Mouse (Mus musculus) G1E (cell line): ENCODE data around the gene Ehbp1. TPM values are rescaled to one million over a fixed set of nuclear protein-coding genes. Genes with fewer than 3 reads are reported as not detected.

ENCODE experiments used
- ATAC-seq: 2 replicates; pipeline ENCODE4 v1.8.0; 2016; ENCODE audit warnings: mild to moderate bottlenecking; ENCODE audit not compliant: insufficient number of reproducible peaks, poor library complexity, low FRiP score, severe bottlenecking; ENCODE audit errors: extremely low read depth
- DNase-seq: peaks from one replicate; pipeline ENCODE4 v3.0.0; 2012; ENCODE audit warnings: low spot score
- H3K27me3 ChIP-seq: 2 replicates; pipeline ENCODE4 v1.6.1; 2012; ENCODE audit warnings: mild to moderate bottlenecking, low read length, inconsistent platforms; ENCODE audit not compliant: insufficient read depth
- H3K36me3 ChIP-seq: replicated peaks from 2 replicates; pipeline ENCODE3; 2012; ENCODE audit warnings: mild to moderate bottlenecking, inconsistent platforms
- H3K4me1 ChIP-seq: 2 replicates; pipeline ENCODE4 v1.6.1; 2012; ENCODE audit warnings: low read depth, low read length, inconsistent platforms, mixed read lengths; ENCODE audit not compliant: insufficient read depth
- H3K4me3 ChIP-seq: 2 replicates; pipeline ENCODE4 v1.5.1; 2012; ENCODE audit warnings: low read depth, mild to moderate bottlenecking, inconsistent platforms, low read length, moderate library complexity, mixed read lengths
- H3K9me3 ChIP-seq: replicated peaks from 2 replicates; pipeline ENCODE4 v1.6.1; 2012; ENCODE audit warnings: inconsistent platforms
- CTCF ChIP-seq: IDR thresholded peaks from 2 replicates; pipeline ENCODE4 v1.5.1; 2012; ENCODE audit warnings: low read depth, low read length, inconsistent platforms, mixed read lengths
- GATA1 ChIP-seq: IDR thresholded peaks from 2 replicates; pipeline ENCODE4 v1.6.1; 2012; ENCODE audit warnings: borderline replicate concordance, low read length, inconsistent platforms, mixed read lengths
- GATA2 ChIP-seq: IDR thresholded peaks from 2 replicates; pipeline ENCODE4 v1.6.1; 2012; ENCODE audit warnings: low read depth, low read length, inconsistent platforms, borderline replicate concordance
- POLR2AphosphoS5 ChIP-seq: IDR thresholded peaks from 2 replicates; pipeline ENCODE4 v1.6.1; 2012; ENCODE audit warnings: low read depth, low read length, inconsistent platforms; ENCODE audit not compliant: insufficient replicate concordance
- TAL1 ChIP-seq: conservative IDR thresholded peaks from 2 replicates; pipeline ENCODE4 v1.6.1; 2012; ENCODE audit warnings: low read depth, low read length, inconsistent platforms, mixed read lengths
- polyA plus RNA-seq: library from polyadenylated mRNA; stranded (reverse); fragments of >175 nt; gene quantifications from 2 replicates; pipeline ENCODE4 v1.2.3, GENCODE M21; 2012
- total RNA-seq, 2 experiments: library from RNA; stranded (forward) in 1 of 2; stranded (reverse) in 1 of 2; fragments of 200-1000 nt in 1 of 2; fragments of >200 nt in 1 of 2; fragmentation: Nextera tagmentation in 1 of 2; gene quantifications; 2 replicates each; pipeline ENCODE4 v1.2.3; 2014 to 2017

Ehbp1 gene
- total and polyA plus RNA-seq, 3 experiments = 0.30 to 13.5 (median 3.8) TPM

DNA sequence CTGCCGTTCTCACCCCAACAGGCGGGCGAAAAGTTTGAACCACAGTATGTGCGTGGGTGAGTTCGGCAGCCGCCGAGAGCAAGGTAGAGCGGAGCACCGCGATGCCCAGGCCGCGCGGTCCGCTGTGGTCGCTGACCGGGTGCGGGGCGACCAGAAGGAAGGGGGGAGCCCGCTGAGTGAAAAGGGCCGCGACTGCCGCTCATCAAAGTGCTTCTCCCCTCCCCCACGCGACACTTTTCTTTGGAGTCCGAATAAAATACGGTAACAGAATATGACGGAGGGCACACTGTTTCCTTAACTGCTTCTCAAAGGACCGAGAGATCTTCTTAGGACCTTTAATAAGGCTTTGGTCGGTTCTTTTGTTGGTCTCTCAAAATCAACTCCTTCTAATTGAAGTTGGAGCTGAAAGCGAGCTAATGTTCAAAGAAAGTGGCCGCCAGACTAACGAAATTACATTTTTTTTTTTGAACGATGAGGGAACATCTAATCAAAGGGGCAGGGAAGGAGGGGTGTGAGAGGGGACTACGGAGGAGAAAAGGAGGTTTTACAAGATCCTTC is 339.2 kb downstream of the Ehbp1 start, which contains the start of gene Otx1:
Gene Otx1, minus strand, starts transcription at position 115 of the 558 bp plus-strand sequence.
- H3K4me3 ChIP-seq = peak within 1 kb of the TSS; percentile 67
- no peak for TF ChIP-seq GATA1
- H3K36me3 ChIP-seq = no peaks in the 10 kb centered on the region
- peaks cover 86% of the 10 kb centered on the region for H3K27me3 ChIP-seq
- DNase-seq = no peak
- peaks cover 39% of the 10 kb centered on the region for H3K4me1 ChIP-seq
- ATAC-seq = no peak
- H3K9me3 ChIP-seq = 0 out of 2 replicates have a peak, but pooled peaks cover 4% of the 10 kb centered on the region

DNA sequence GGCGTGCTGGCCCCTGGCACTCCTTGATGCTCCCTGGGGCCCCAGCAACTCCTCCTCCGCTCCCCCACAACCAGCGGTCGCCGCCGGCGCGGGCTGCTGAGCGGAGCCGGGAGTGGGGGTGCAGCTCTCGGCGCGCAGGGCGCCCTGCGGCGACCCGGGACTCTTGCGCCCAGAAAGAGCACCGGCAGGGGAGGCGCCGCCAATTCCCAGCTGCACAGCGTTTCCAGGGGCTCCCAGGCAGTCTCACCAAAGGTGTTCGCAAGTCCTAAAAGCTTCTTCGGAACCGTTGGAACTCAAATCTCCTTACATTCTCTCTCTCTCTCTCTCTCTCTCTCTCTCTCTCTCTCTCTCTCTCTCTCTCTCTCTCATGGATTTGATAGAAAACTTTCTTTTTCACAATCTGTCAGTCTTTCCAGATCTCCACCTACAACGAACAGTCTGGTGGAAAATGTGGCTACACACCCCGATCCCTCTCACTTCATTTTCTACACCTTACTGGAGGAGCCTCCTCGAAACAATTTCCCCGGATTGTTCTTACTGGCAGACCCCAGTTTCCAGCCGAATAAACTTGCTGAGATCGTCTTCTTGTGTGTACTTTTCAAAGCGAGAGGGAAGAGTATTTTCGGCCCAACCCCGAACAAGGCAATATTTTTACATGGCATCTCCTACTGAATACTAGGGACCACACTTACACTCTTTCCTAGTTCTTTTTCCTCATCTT is 339.9 kb downstream of the Ehbp1 start:
- H3K4me3 ChIP-seq = peak overlapping the region; percentile 67
- TF ChIP-seq GATA2 (no peak), GATA1 (no peak), TAL1 (no peak), CTCF (no peak), POLR2AphosphoS5 (no peak)
- DNase-seq = no peak
- 0 out of 2 replicates have a peak, but pooled peaks cover 4% of the 10 kb centered on the region for H3K9me3 ChIP-seq
- H3K4me1 ChIP-seq = peaks cover 33% of the 10 kb centered on the region
- H3K36me3 ChIP-seq = no peaks in the 10 kb centered on the region
- ATAC-seq = no peak
- H3K27me3 ChIP-seq = peaks cover 90% of the 10 kb centered on the region

DNA sequence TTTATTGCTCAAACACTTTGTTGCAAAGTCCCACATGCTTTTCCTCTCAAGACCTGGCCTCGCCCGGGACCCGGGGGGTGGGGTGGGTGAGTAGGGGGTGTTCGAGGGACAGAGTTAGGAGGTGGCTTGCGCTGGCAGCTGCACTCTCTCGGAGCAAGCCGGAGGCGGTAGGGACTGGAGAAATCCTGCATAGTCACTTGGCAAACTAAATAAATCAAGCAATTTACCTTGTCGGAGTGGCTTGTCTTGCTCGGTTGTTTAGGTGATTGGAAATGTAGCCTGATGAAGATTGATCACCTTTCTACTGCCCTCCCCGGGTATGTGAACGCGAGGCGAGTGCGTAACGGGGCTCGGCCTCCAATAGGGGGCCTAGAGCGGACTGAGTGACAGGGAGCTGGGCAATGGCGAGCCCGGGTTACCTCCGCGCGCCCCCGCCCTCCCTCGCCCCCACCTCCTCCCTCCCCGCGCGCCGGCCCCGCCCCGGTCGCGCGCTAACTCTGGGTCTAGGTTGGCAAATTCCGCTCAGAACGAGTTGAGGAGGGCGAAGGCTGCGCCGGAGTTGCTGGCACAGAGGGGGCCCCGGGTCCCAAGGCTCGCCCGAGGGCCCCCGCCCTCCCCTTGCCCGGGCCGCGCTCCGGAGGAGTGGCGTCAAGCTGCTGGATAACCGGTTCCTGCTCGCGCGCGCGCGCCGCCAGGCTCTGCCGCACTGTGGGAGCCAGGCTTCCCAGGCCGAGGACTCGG is 340.6 kb downstream of the Ehbp1 start:
- no peak for TF ChIP-seq GATA2
- no peak for TF ChIP-seq CTCF
- TF ChIP-seq TAL1 = no peak
- TF ChIP-seq GATA1 = no peak
- TF ChIP-seq POLR2AphosphoS5 = no peak
- DNase-seq = no peak
- Histone ChIP-seq H3K27me3 (peaks cover 90% of the 10 kb centered on the region), H3K9me3 (0 out of 2 replicates have a peak, but pooled peaks cover 4% of the 10 kb centered on the region), H3K36me3 (no peaks in the 10 kb centered on the region), H3K4me3 (peak overlapping the region; percentile 67), H3K4me1 (peaks cover 26% of the 10 kb centered on the region)
- no peak; the same call in 1 of the 2 replicates for ATAC-seq

DNA sequence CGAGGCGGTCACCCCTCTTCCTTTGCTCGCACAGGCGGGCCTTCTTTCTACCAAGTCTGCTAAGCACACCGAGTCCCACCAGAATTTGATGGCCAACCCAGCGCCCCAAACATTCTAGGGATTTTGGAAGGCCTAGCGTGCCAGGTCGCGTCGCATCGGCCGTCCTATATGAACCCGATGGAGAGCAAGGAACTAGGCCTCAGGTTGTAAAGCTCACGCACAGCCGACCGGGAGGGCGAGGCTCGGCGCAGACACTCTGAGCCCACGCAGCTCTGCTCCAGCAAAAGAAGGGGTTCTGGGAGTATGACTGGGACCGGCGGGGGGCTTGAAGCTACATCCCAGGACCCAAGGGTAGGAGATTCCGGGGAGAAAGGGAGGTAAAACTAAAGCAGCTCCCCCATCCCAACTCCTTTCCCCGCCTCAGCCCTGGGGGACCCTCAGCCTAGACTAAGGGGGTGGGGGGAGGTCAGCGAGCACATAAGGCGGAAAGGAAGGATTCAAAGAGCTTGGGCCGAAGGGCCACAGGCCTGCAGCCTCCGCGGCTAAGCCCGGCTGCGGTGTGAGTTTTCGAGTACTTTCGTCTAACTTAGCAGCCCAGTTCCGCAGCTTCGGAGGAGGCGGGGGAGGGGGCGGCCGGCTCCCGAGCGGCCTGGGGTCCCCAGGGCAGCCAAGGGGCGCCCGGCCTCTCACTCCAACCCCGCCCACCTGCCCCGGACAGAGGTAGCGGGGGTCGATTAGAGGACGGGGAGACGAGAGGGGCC is 341.6 kb downstream of the Ehbp1 start:
- Histone ChIP-seq H3K36me3 (no peaks in the 10 kb centered on the region), H3K9me3 (0 out of 2 replicates have a peak, but pooled peaks cover 4% of the 10 kb centered on the region), H3K27me3 (peaks cover 93% of the 10 kb centered on the region), H3K4me1 (peaks cover 26% of the 10 kb centered on the region), H3K4me3 (no peak overlapping the region; the same call in 1 of the 2 replicates)
- DNase-seq = no peak
- TF ChIP-seq TAL1 = no peak
- no peak for TF ChIP-seq POLR2AphosphoS5
- no peak for TF ChIP-seq CTCF
- no peak for TF ChIP-seq GATA2
- TF ChIP-seq GATA1 = no peak
- no peak for ATAC-seq

DNA sequence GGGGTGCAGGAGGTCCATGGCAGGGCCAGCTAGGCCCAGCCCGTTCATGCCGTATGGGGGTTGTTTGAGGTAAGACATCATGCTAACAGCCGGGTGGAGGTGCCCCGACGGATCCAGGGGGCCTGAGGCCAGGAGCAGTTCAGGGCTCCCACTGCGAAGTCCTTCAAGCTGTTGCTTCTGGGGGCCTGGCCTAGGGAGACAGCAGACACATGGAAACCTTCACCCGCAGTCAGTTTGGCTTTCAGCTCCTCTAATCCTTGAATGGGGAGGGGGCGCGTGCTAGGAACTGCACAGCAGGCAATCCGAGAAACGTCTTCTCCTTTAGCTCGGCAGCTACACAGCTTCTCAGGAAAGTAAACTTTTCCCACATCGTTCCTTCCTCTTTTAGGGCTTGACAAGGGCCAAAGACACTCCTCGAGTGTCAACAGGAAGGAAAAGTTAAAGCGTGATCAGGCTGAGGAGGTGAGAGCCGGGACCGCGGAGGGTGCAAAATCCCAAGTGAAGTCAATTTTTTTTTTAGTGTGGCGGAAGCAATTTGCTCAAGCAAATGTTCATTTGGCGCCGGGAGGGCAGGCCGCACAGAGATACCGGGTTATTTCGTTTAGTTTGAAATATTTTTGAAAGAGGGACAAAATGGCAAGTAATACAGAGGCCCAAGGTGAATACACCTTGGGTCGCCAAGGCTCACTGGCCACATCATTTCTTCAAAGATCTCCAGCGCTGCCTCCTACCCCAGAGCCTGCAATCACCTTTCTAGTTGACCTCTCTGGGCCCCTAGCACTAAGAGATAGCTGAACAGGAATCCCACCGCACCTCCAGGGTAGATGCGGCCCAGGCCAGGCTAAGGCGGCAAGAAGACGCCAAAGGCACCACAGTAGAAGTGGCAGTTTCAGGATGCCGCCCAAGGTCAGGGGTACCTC is 342.4 kb downstream of the Ehbp1 start:
- ATAC-seq (no peak), DNase-seq (no peak)
- no peak overlapping the region for H3K4me3 ChIP-seq
- TF ChIP-seq GATA2 (no peak), POLR2AphosphoS5 (no peak), GATA1 (no peak), TAL1 (no peak), CTCF (no peak)
- peaks cover 25% of the 10 kb centered on the region for H3K4me1 ChIP-seq
- 0 out of 2 replicates have a peak, but pooled peaks cover 4% of the 10 kb centered on the region for H3K9me3 ChIP-seq
- peaks cover 93% of the 10 kb centered on the region for H3K27me3 ChIP-seq
- H3K36me3 ChIP-seq = no peaks in the 10 kb centered on the region
